Mouse (Mus musculus): ENCODE results near the gene Glrx3.

The Glrx3 gene

GRCm38 (mm10) chr7:137472149-137472548 is 34.7 kb downstream of the Glrx3 start:
- no peak for DNase-seq (ENCODE audit: low read depth)

- peak; percentile 92 for DNase-seq (ENCODE audit: low read depth)
Measured at GRCm38 (mm10) chr7:137477950-137478620, 40.7 kb downstream of the Glrx3 start.

GRCm38 (mm10) chr7:137478621-137478982 is 41.2 kb downstream of the Glrx3 start:
- no peak for DNase-seq (ENCODE audit: low read depth)

GRCm38 (mm10) chr7:137480839-137481238 is 43.4 kb downstream of the Glrx3 start:
- DNase-seq (ENCODE audit: low read depth) = no peak

- DNase-seq (ENCODE audit: low read depth) = no peak
Measured at GRCm38 (mm10) chr7:137483987-137484386, 46.6 kb downstream of the Glrx3 start.

- no peak for DNase-seq (ENCODE audit: low read depth)
Measured at GRCm38 (mm10) chr7:137488391-137488790, 51.0 kb downstream of the Glrx3 start.

- no peak for DNase-seq (ENCODE audit: low read depth)
Measured at GRCm38 (mm10) chr7:137490711-137491110, 53.3 kb downstream of the Glrx3 start.

GRCm38 (mm10) chr7:137492307-137492973 is 55.0 kb downstream of the Glrx3 start:
- no peak for DNase-seq (ENCODE audit: low read depth)

- no peak for DNase-seq (ENCODE audit: low read depth)
Measured at GRCm38 (mm10) chr7:137498736-137499135, 61.3 kb downstream of the Glrx3 start.

GRCm38 (mm10) chr7:137517588-137517987 is 80.2 kb downstream of the Glrx3 start:
- no peak for DNase-seq (ENCODE audit: low read depth)

GRCm38 (mm10) chr7:137518028-137518576 is 80.7 kb downstream of the Glrx3 start:
- DNase-seq (ENCODE audit: low read depth) = no peak

All from c-Kit-positive CD71-negative TER-119-negative erythroid progenitor cells, embryonic 14.5 days (primary cell).